Mouse (Mus musculus): ENCODE measurements around the gene 2610028H24Rik. TPM values are rescaled to one million over a fixed set of nuclear protein-coding genes. Genes with fewer than 3 reads are reported as not detected.

The 2610028H24Rik gene
- not detected in 2 replicates for polyA plus RNA-seq (2015; fragmentation: Nextera tagmentation; extraction: Ambion mirVana)

DNA sequence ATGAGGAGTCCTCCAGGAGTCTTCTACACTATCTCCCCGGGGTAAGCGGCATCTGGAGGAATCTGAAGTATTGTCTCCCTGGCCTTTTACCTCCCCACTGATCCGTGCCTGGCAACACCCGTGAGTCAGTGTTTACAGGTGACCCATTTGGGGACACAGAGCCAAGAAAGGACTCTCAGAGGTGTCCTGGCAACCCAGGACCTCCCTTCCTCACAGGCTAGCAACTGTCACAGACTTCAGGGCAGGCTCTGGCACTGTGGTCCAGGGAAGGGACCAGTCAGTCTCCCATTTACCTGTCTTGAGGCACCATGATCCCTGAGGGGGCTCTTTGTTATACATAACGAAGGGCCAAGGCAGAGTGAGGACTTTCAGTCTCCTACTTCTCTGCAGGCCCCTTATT, at the start of gene 2610028H24Rik:
Gene 2610028H24Rik (plus strand): TSS at position 231 of the 400 bp plus-strand sequence.
- WGBS = 64% methylated on average over 5 of the region's 5 CpGs
- Histone ChIP-seq H3K27ac (ENCODE audit: low read length) (no peak within 1 kb of the TSS), H3K4me2 (ENCODE audit: low read length) (no peak within 1 kb of the TSS), H3K9ac (ENCODE audit: low read depth, low read length) (no peak within 1 kb of the TSS), H3K4me1 (ENCODE audit: control insufficient read depth, insufficient read depth, low read length) (no peaks in the 10 kb centered on the region), H3K27me3 (ENCODE audit: control insufficient read depth, insufficient read depth, low read depth, low read length) (no peaks in the 10 kb centered on the region), H3K36me3 (ENCODE audit: control insufficient read depth, insufficient read depth, low read length) (no peaks in the 10 kb centered on the region), H3K9me3 (replicated peaks; ENCODE audit: control insufficient read depth, low read length, poor library complexity, severe bottlenecking) (no peaks in the 10 kb centered on the region), H3K4me3 (ENCODE audit: low read depth, low read length) (no peak within 1 kb of the TSS)
- ATAC-seq = no peak

DNA sequence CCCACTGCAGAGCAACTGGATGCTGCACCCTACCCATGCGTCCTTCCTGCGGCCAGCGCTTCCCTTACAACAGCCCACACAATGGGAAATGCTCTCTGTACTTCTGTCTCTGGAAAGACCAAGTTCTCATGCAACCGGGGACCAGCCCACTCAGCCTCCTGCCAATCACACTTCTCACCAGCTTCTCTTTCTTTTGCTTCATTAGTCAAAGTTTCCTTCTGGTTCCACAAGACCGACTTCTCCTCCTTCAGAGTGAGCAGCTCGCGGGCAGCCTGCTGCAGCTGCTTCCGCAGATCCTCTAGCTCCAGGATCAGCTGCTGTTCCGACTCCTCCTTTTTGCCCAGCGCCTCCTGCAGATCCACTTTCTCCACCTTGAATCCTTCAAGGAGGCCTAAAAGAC, 40.4 kb upstream of the 2610028H24Rik start:
- Histone ChIP-seq H3K27ac (ENCODE audit: low read length) (no peak overlapping the region), H3K9ac (ENCODE audit: low read depth, low read length) (no peak overlapping the region), H3K4me1 (ENCODE audit: control insufficient read depth, insufficient read depth, low read length) (no peaks in the 10 kb centered on the region), H3K9me3 (replicated peaks; ENCODE audit: control insufficient read depth, low read length, poor library complexity, severe bottlenecking) (no peaks in the 10 kb centered on the region), H3K4me3 (ENCODE audit: low read depth, low read length) (no peak overlapping the region), H3K27me3 (ENCODE audit: control insufficient read depth, insufficient read depth, low read depth, low read length) (no peaks in the 10 kb centered on the region), H3K36me3 (ENCODE audit: control insufficient read depth, insufficient read depth, low read length) (peaks cover 24% of the 10 kb centered on the region), H3K4me2 (ENCODE audit: low read length) (no peak overlapping the region)
- no peak for ATAC-seq
- 88% methylated on average over 10 of the region's 10 CpGs for WGBS

- H3K4me3 ChIP-seq (ENCODE audit: low read depth, low read length) = no peak overlapping the region
- WGBS = 84% methylated on average over 12 of the region's 12 CpGs
- H3K27me3 ChIP-seq (ENCODE audit: control insufficient read depth, insufficient read depth, low read depth, low read length) = no peaks in the 10 kb centered on the region
- H3K36me3 ChIP-seq (ENCODE audit: control insufficient read depth, insufficient read depth, low read length) = peaks cover 25% of the 10 kb centered on the region
- H3K27ac ChIP-seq (ENCODE audit: low read length) = no peak overlapping the region
- no peaks in the 10 kb centered on the region for H3K4me1 ChIP-seq (ENCODE audit: control insufficient read depth, insufficient read depth, low read length)
- no peak for ATAC-seq
- no peak overlapping the region for H3K4me2 ChIP-seq (ENCODE audit: low read length)
- H3K9ac ChIP-seq (ENCODE audit: low read depth, low read length) = no peak overlapping the region
- no peaks in the 10 kb centered on the region for H3K9me3 ChIP-seq (replicated peaks; ENCODE audit: control insufficient read depth, low read length, poor library complexity, severe bottlenecking)
These were observed 32.1 kb upstream of the 2610028H24Rik start for GRCm38 (mm10) chr10:76416811-76417210.

DNA sequence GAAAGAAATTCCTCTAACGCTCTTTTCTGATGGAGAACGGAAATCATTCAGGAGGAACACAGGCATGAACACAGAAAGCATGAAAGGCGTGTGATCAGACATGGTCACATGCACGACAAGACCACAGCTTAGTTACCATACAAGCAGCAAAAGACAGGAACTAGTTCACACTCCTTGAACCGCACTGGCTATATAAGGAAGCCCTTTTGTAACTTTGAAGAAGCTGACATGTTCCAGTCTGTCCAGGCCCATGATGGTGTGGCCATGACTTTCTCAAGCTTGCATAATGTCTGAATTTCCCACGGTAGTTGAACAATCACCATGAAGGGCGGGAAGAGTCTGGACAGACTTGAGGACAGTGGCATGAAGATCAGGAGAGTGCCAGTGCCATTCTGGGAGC, 23.2 kb upstream of the 2610028H24Rik start:
- no peak overlapping the region for H3K27ac ChIP-seq (ENCODE audit: low read length)
- 94% methylated on average over 7 of the region's 7 CpGs for WGBS
- no peaks in the 10 kb centered on the region for H3K27me3 ChIP-seq (ENCODE audit: control insufficient read depth, insufficient read depth, low read depth, low read length)
- peaks cover 44% of the 10 kb centered on the region for H3K36me3 ChIP-seq (ENCODE audit: control insufficient read depth, insufficient read depth, low read length)
- H3K9ac ChIP-seq (ENCODE audit: low read depth, low read length) = no peak overlapping the region
- no peak for ATAC-seq
- H3K9me3 ChIP-seq (replicated peaks; ENCODE audit: control insufficient read depth, low read length, poor library complexity, severe bottlenecking) = no peaks in the 10 kb centered on the region
- no peak overlapping the region for H3K4me2 ChIP-seq (ENCODE audit: low read length)
- no peaks in the 10 kb centered on the region for H3K4me1 ChIP-seq (ENCODE audit: control insufficient read depth, insufficient read depth, low read length)
- no peak overlapping the region for H3K4me3 ChIP-seq (ENCODE audit: low read depth, low read length)

DNA sequence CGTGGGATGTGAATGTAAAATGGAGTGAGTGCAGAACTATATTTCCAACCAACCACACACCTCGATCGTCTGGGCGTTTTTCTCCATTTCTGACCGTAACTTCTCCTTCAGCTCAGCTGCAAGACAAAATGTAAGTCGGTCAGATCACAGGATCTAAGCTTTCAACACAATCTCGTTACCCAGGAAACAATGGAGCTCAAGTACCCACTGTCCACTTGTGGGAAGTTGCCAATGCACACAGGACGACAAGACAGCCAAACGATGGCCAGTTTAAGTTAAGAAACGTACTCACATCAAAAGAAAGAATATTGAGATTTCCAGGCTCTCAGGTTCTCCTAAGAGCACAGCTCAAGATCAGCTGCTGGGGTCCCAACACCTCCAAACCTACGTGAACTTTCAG, 15.0 kb upstream of the 2610028H24Rik start:
- no peaks in the 10 kb centered on the region for H3K4me1 ChIP-seq (ENCODE audit: control insufficient read depth, insufficient read depth, low read length)
- H3K9ac ChIP-seq (ENCODE audit: low read depth, low read length) = no peak overlapping the region
- 97% methylated on average over 11 of the region's 11 CpGs for WGBS
- no peak overlapping the region for H3K4me3 ChIP-seq (ENCODE audit: low read depth, low read length)
- no peak overlapping the region for H3K4me2 ChIP-seq (ENCODE audit: low read length)
- no peaks in the 10 kb centered on the region for H3K9me3 ChIP-seq (replicated peaks; ENCODE audit: control insufficient read depth, low read length, poor library complexity, severe bottlenecking)
- H3K36me3 ChIP-seq (ENCODE audit: control insufficient read depth, insufficient read depth, low read length) = peaks cover 27% of the 10 kb centered on the region
- H3K27ac ChIP-seq (ENCODE audit: low read length) = no peak overlapping the region
- no peak for ATAC-seq
- H3K27me3 ChIP-seq (ENCODE audit: control insufficient read depth, insufficient read depth, low read depth, low read length) = no peaks in the 10 kb centered on the region

- peaks cover 10% of the 10 kb centered on the region; the same call in 1 of the 2 replicates for H3K36me3 ChIP-seq (ENCODE audit: control insufficient read depth, insufficient read depth, low read length)
These were observed 9.6 kb upstream of the 2610028H24Rik start for GRCm38 (mm10) chr10:76439107-76439890.

DNA sequence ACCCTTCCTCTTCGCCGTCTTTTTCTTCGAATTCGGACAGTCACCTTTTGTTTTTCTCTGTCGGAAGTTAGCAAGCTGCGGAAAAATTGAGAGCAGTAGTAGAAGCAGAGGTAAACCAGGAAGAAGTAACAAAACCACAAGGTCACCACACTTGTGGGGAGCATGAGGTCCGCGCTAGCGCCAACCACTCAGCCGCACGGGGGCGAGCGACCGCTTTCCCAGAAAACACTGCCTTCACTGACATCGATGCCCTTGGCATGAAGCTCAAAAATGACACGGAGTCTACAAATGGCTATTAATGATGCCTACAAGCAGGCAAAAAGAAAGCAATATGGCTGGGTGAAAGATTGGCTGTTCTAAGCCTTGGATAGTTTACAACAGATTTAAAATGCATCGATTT, 8.6 kb upstream of the 2610028H24Rik start, which contains the start of gene AC141477.1:
Gene AC141477.1 (minus strand): TSS at position 164 of the 400 bp plus-strand sequence.
- Histone ChIP-seq H3K9me3 (replicated peaks; ENCODE audit: control insufficient read depth, low read length, poor library complexity, severe bottlenecking) (no peaks in the 10 kb centered on the region), H3K4me1 (ENCODE audit: control insufficient read depth, insufficient read depth, low read length) (peaks cover 14% of the 10 kb centered on the region), H3K4me3 (ENCODE audit: low read depth, low read length) (no peak within 1 kb of the TSS), H3K27me3 (ENCODE audit: control insufficient read depth, insufficient read depth, low read depth, low read length) (no peaks in the 10 kb centered on the region), H3K9ac (ENCODE audit: low read depth, low read length) (no peak within 1 kb of the TSS), H3K4me2 (ENCODE audit: low read length) (no peak within 1 kb of the TSS; the same call in 1 of the 2 replicates), H3K36me3 (ENCODE audit: control insufficient read depth, insufficient read depth, low read length) (peaks cover 10% of the 10 kb centered on the region; the same call in 1 of the 2 replicates), H3K27ac (ENCODE audit: low read length) (no peak within 1 kb of the TSS)
- ATAC-seq = no peak
- 94% methylated on average over 17 of the region's 17 CpGs for WGBS

More at GRCm38 (mm10) chr10:76439107-76439890, 9.6 kb upstream of the 2610028H24Rik start:
- Histone ChIP-seq H3K4me3 (ENCODE audit: low read depth, low read length) (no peak overlapping the region), H3K4me1 (ENCODE audit: control insufficient read depth, insufficient read depth, low read length) (peaks cover 14% of the 10 kb centered on the region), H3K27ac (ENCODE audit: low read length) (no peak overlapping the region), H3K27me3 (ENCODE audit: control insufficient read depth, insufficient read depth, low read depth, low read length) (no peaks in the 10 kb centered on the region), H3K9ac (ENCODE audit: low read depth, low read length) (no peak overlapping the region), H3K9me3 (replicated peaks; ENCODE audit: control insufficient read depth, low read length, poor library complexity, severe bottlenecking) (no peaks in the 10 kb centered on the region), H3K4me2 (ENCODE audit: low read length) (no peak overlapping the region)
- ATAC-seq = no peak
- 93% methylated on average over 9 of the region's 9 CpGs for WGBS

DNA sequence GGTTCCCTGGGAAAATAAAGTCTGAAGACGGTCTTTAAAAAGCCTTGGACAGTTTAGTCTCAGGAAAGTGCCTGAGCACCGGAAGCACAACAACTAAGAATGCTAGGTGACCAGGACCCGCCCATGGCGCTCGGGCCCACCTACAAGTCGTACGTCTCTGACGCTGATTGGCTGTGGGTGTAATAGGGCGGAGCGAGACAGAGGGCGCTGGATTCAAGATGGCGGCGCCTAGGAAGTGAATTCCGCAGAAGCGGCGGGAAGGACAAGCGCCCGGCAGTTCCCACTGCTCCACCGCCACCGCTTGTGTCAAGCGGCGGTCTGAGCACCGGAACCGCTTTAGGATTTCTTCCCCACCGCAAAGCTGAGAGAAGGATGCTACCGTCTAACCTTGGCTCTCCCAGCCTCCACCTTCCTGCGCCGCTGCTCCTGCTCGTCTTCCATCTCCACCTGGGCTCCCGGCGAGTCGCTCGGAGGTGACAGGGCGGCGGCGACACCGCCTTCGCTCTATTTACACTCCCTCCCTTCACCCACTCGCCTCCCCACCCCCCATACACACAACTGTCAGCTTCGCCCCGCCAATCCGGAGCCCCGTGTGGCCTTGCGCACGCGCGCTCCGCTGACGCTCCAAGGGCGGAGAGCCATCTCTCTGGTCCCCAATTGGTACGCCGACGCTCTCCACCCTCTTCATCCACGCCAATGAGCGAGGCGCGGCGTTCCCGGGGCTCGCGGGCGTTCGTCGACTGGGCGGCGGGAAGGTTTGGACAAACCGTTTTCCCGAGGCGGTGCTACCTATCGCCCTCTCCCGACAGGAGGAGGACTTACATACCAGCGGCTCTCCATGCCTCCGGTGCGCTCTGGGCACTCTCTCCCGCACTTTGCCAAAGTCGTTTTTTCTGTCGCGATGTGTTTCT, 6.4 kb upstream of the 2610028H24Rik start, which contains the start of gene Pcnt:
Gene Pcnt (minus strand): TSS at position 609 of the 911 bp plus-strand sequence.
- Histone ChIP-seq H3K9me3 (replicated peaks; ENCODE audit: control insufficient read depth, low read length, poor library complexity, severe bottlenecking) (no peaks in the 10 kb centered on the region), H3K4me3 (ENCODE audit: low read depth, low read length) (peak within 1 kb of the TSS; percentile 63), H3K4me2 (ENCODE audit: low read length) (peak within 1 kb of the TSS; percentile 78), H3K27me3 (ENCODE audit: control insufficient read depth, insufficient read depth, low read depth, low read length) (no peaks in the 10 kb centered on the region), H3K9ac (ENCODE audit: low read depth, low read length) (peak within 1 kb of the TSS; percentile 71), H3K4me1 (ENCODE audit: control insufficient read depth, insufficient read depth, low read length) (peaks cover 14% of the 10 kb centered on the region), H3K36me3 (ENCODE audit: control insufficient read depth, insufficient read depth, low read length) (0 out of 2 replicates have a peak, but pooled peaks cover 2% of the 10 kb centered on the region), H3K27ac (ENCODE audit: low read length) (peak within 1 kb of the TSS; percentile 83)
- WGBS = under 1% methylated on average over 78 of the region's 78 CpGs
- peak; percentile 99 for ATAC-seq

Data from midbrain, embryonic 16.5 days (tissue).